Mouse (Mus musculus) olfactory bulb, adult 2 months (tissue): ENCODE data around the gene Apba1. TPM values are rescaled to one million over a fixed set of nuclear protein-coding genes. Genes with fewer than 3 reads are reported as not detected.
A peak's percentile ranks its signal among the peaks of the same experiment; 100 is the strongest.

Source experiments
- H3K27ac ChIP-seq: fragments of 200-500 bp; 2 replicates; pipeline ENCODE4 v1.5.1; 2012; ENCODE audit warnings: low read depth, low read length; ENCODE audit not compliant: insufficient read depth
- H3K4me1 ChIP-seq: fragments of 200-500 bp; 2 replicates; pipeline ENCODE4 v1.6.1; 2012; ENCODE audit warnings: low read length; ENCODE audit not compliant: control insufficient read depth, insufficient read depth
- H3K4me3 ChIP-seq: fragments of 200-500 bp; 2 replicates; pipeline ENCODE4 v1.5.1; 2012; ENCODE audit warnings: mild to moderate bottlenecking, low read depth, low read length, moderate library complexity; ENCODE audit not compliant: insufficient read depth
- CTCF ChIP-seq: fragments of 200-500 bp; IDR thresholded peaks from 2 replicates; pipeline ENCODE4 v1.5.1; 2012; ENCODE audit warnings: low read depth, mild to moderate bottlenecking, low read length, moderate library complexity; ENCODE audit not compliant: insufficient read depth
- POLR2A ChIP-seq: fragments of 200-500 bp; IDR thresholded peaks from 2 replicates; pipeline ENCODE4 v1.6.1; 2012; ENCODE audit warnings: mild to moderate bottlenecking, low read depth, low read length, moderate library complexity; ENCODE audit not compliant: insufficient read depth
- WGBS: fragments of 180-500 bp; shearing (Covaris S2); methylation state at CpG from one replicate; pipeline ENCODE4 v1.1.7; 2018; 5-methylcytosine and 5-hydroxymethylcytosine counted together
- polyA plus RNA-seq: library from polyadenylated mRNA; stranded (reverse); fragments of >200 nt; gene quantifications from 2 replicates; pipeline ENCODE4 v1.2.4, GENCODE M21; 2012; ENCODE audit warnings: low replicate concordance; ENCODE audit not compliant: missing spikeins, insufficient read depth, insufficient read length

Gene Apba1
- polyA plus RNA-seq, 1 experiment, result 45.8 TPM

DNA sequence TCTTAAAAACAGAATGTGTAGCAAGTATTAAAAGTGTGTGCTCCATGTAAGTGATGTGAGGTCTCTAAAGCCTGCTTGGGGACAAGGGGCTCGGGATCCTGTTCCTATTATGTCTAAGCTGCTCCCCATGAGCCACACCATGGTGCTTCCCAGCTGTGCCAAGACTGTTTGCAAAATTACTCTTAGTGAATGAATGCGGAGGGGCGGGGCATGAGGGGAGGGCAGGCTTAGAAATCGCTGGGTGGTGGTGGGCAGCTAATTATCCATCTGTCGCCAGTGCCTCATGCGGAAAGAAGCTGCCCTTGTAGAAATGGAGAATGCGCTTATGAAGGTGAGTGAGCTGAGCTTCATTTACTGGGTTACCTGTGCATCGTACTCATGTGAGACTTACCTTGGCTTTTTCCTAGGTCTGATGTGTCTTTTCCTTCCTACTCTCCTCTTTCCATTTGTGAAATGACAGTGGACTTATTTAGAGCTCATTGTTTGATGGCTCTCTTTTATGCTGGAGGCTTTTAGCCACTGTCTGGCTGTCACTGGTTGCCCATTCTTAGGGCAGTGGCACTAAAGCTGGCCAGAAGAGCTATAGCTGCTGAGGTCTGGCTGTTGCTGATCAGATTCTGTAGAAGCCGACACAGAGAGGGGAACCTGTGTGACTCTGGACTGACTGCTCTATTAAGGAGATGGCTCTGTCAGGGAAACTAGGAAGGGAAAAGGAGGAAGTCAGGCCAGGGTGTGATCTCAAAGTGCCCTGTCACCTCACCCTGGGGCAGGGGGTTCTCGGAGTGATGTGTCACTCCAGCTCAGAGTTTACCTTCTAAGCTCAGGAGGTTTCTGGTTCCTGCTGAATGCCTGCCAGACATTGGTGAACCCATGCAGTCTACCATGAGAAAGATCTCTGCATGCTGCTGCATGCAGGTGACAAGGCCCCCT is 12.1 kb downstream of the Apba1 start:
- Histone ChIP-seq H3K4me1 (peaks cover 6% of the 10 kb centered on the region), H3K4me3 (no peak overlapping the region), H3K27ac (no peak overlapping the region)
- TF ChIP-seq CTCF (no peak), POLR2A (no peak)
- 34% methylated on average over 10 of the region's 10 CpGs for WGBS

GRCm38 (mm10) chr19:23771971-23772370 is 13.3 kb downstream of the Apba1 start:
- Histone ChIP-seq H3K4me3 (no peak overlapping the region), H3K4me1 (peaks cover 6% of the 10 kb centered on the region), H3K27ac (no peak overlapping the region)
- TF ChIP-seq POLR2A (no peak), CTCF (peak; percentile 30; the same call in 1 of the 2 replicates)
- WGBS, result 82% methylated on average over 7 of the region's 7 CpGs

GRCm38 (mm10) chr19:23775356-23775755 is 16.7 kb downstream of the Apba1 start:
- H3K4me3 ChIP-seq, result no peak overlapping the region

GRCm38 (mm10) chr19:23779130-23779529 is 20.4 kb downstream of the Apba1 start:
- Histone ChIP-seq H3K4me1 (no peaks in the 10 kb centered on the region), H3K4me3 (no peak overlapping the region), H3K27ac (no peak overlapping the region)
- TF ChIP-seq CTCF, result no peak
- no peak for TF ChIP-seq POLR2A

More at GRCm38 (mm10) chr19:23775356-23775755, 16.7 kb downstream of the Apba1 start:
- WGBS, result 79% methylated on average over 6 of the region's 6 CpGs
- no peak for TF ChIP-seq POLR2A
- no peak for TF ChIP-seq CTCF
- Histone ChIP-seq H3K27ac (no peak overlapping the region), H3K4me1 (peaks cover 6% of the 10 kb centered on the region)

GRCm38 (mm10) chr19:23780105-23780504 is 21.4 kb downstream of the Apba1 start:
- Histone ChIP-seq H3K27ac (no peak overlapping the region), H3K4me3 (no peak overlapping the region), H3K4me1 (no peaks in the 10 kb centered on the region)
- WGBS, result 94% methylated on average over 4 of the region's 4 CpGs
- no peak for TF ChIP-seq CTCF
- TF ChIP-seq POLR2A, result no peak

DNA sequence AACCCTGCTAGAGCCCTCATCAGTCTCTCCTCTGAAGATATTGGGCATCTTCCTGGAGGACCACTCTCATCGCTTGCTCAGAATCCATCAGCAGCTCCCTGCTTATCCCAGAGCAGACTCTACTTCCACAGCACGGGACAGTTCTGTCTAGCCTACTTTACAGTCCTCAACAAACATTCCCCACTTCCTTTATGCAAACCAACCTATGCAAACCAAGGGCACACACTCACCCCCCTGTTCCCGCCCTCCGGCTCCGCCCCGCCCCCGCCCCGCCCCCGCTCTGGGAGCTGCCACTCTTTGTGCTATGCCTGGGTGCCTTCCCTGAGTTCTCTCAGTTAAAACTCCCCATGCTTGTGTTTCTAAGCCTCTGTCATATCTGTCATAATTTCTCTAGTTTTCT is 23.3 kb downstream of the Apba1 start:
- Histone ChIP-seq H3K4me1 (no peaks in the 10 kb centered on the region), H3K27ac (no peak overlapping the region), H3K4me3 (no peak overlapping the region)
- TF ChIP-seq CTCF (no peak), POLR2A (no peak)
- WGBS, result 16% methylated on average over 9 of the region's 9 CpGs

DNA sequence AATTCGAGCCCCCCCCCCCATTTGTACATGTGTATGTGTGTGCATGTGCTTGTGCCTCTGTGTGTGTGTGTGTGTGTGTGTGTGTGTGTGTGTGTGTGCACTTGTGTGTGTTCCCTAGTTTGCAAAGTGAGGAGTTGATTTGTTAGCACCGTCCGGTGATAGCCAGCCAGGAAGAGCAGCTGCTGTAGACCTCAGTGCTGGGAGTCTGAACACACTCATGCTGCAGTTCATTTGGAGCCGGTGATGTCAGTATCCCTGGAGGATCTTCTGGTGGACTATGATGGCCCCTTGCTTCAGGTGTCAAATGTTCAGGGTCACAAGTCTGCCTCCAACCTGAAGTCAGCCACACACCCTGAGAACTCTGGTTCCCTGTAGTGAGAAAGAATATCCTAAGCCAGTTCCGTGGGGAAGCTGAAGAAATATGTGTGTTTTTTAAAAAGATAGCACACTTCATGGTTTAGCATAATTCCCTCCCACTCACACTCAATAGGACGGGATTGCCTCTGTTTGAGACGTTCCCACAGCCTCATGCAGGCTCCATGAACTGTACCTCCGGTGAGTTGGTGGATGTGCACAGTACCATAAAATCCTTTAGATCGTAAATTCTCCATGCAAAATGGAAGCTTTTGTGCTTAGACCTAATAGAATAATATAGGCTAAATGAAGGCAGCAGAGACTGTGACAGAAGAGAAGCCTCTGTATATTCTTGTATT is 29.9 kb downstream of the Apba1 start:
- no peaks in the 10 kb centered on the region for H3K4me1 ChIP-seq
- 73% methylated on average over 9 of the region's 9 CpGs for WGBS
- no peak overlapping the region for H3K27ac ChIP-seq
- no peak for TF ChIP-seq CTCF
- no peak for TF ChIP-seq POLR2A
- no peak overlapping the region for H3K4me3 ChIP-seq

GRCm38 (mm10) chr19:23791704-23792103 is 33.0 kb downstream of the Apba1 start:
- TF ChIP-seq POLR2A, result no peak
- no peak for TF ChIP-seq CTCF
- Histone ChIP-seq H3K4me3 (no peak overlapping the region), H3K4me1 (peaks cover 6% of the 10 kb centered on the region), H3K27ac (no peak overlapping the region)
- 90% methylated on average over 6 of the region's 6 CpGs for WGBS

DNA sequence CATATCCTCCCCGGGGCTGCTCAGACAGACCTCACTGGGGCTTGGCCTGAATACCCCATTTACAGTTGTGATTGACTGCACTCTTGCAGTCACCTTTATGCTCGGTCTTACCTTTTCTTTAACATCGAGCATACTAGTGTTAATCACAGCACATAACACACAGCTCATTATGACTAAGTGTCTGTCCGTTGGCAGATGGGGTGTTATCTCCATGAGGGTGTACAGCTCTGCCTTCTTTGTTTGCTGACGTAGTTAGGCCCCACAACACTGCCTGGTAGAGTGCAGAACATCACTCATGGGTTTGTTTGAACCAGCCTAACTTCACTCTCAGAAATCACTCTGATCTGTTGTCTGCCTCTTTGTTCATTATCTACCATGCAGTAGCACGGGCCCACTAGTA is 33.9 kb downstream of the Apba1 start:
- no peak overlapping the region for H3K4me3 ChIP-seq
- TF ChIP-seq POLR2A (no peak), CTCF (no peak)
- peaks cover 6% of the 10 kb centered on the region for H3K4me1 ChIP-seq
- no peak overlapping the region for H3K27ac ChIP-seq
- WGBS, result 91% methylated on average over 6 of the region's 6 CpGs
